Mouse (Mus musculus): Measurements from ENCODE around the gene Naa38. TPM values are rescaled to one million over a fixed set of nuclear protein-coding genes. Genes with fewer than 3 reads are reported as not detected.

Gene Naa38
- polyA plus RNA-seq, 1 experiment, result 82.3 TPM

DNA sequence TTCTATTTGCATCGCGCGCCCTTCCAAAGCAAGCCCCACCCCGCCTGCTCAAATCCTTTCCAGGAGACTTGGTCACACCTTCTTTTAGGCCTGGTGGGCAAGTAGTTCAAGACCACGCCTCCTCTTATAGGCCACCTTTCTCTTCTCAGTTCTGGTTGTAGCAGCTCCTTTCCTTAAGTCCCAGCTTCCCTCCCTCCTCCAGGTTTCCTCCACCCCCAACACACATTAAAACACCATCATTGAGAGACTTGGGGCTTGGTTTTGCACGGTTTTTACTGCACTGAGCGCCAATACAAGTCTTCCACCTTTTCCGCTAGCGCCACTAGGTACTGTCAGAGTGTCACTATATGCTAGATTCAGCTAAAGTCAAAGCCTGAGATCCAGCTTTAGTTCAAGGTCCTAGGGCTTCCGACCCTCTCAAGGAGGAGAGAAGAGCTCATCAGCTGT, 25.3 kb downstream of the Naa38 start:
- TF ChIP-seq POLR2A (IDR thresholded peaks at IDR 0.05; ENCODE audit: low read depth, low read length), result no peak
- no peak for TF ChIP-seq CTCF (IDR thresholded peaks at IDR 0.05; ENCODE audit: extremely low read depth, insufficient read depth, insufficient read length, insufficient replicate concordance)
- H3K27ac ChIP-seq (ENCODE audit: insufficient read depth, low read length), result no peak overlapping the region
- H3K27me3 ChIP-seq (ENCODE audit: control insufficient read depth, insufficient read depth, low read length), result no peaks in the 10 kb centered on the region; the same call in 1 of the 2 replicates
- WGBS, result 36% methylated on average over 10 of the region's 10 CpGs
- no peaks in the 10 kb centered on the region for H3K36me3 ChIP-seq (ENCODE audit: control insufficient read depth, insufficient read depth, low read length)
- peak overlapping the region; percentile 10; the same call in 1 of the 2 replicates for H3K4me3 ChIP-seq (ENCODE audit: extremely low read depth, insufficient read depth, insufficient read length)
- DNase-seq (ENCODE audit: low read depth in 1 of 2, low spot score in 2 of 2), result no peak
- peaks cover 14% of the 10 kb centered on the region; the same call in 1 of the 2 replicates for H3K4me1 ChIP-seq (ENCODE audit: control insufficient read depth, insufficient read depth, insufficient read length)

DNA sequence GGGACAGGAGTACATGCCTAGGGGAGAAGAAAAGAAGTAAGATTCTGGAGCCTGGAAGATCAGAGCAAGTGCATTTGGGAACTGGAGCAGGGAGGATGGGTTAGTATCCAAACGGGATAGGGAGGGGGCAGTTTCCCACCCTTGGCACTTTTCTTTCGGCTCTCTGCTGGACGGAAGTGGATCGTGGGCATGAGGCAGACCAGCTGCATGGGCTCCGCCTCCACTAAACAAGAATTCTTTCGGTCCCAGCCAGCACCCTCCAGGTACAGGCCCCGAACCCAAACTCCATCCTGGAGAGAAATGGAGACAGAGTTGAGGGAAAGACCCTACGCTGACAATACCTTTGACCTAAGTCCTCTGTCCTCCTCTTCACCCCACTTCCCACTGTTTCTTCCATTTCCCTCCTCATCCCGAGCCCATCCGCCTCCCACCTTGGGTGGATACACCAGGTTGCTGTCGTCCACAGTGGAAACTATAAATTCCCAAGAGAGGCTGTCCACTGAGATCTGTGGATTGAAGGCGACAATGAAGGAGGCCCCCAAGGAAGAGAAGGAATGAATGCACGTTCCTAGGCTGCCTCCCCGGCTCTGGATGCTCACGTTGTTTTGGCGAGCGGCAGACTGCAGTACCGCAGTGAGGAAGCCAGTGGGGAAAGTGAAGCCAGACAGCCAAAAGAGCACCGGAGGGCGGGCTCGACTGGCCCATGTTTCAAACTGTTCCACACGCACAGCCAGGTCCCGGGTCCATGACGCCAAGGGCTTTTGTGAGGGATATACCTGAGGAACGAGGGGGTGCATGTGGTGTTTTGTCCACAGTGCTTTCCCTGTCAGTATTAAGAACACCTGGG, 26.1 kb downstream of the Naa38 start:
- H3K27me3 ChIP-seq (ENCODE audit: control insufficient read depth, insufficient read depth, low read length), result no peaks in the 10 kb centered on the region; the same call in 1 of the 2 replicates
- H3K4me1 ChIP-seq (ENCODE audit: control insufficient read depth, insufficient read depth, insufficient read length), result peaks cover 14% of the 10 kb centered on the region; the same call in 1 of the 2 replicates
- no peak for DNase-seq (ENCODE audit: low read depth in 1 of 2, low spot score in 2 of 2)
- no peaks in the 10 kb centered on the region for H3K36me3 ChIP-seq (ENCODE audit: control insufficient read depth, insufficient read depth, low read length)
- WGBS, result 44% methylated on average over 25 of the region's 25 CpGs
- no peak overlapping the region for H3K4me3 ChIP-seq (ENCODE audit: extremely low read depth, insufficient read depth, insufficient read length)
- H3K27ac ChIP-seq (ENCODE audit: insufficient read depth, low read length), result no peak overlapping the region
- TF ChIP-seq CTCF (IDR thresholded peaks at IDR 0.05; ENCODE audit: extremely low read depth, insufficient read depth, insufficient read length, insufficient replicate concordance), result no peak
- TF ChIP-seq POLR2A (IDR thresholded peaks at IDR 0.05; ENCODE audit: low read depth, low read length), result no peak

DNA sequence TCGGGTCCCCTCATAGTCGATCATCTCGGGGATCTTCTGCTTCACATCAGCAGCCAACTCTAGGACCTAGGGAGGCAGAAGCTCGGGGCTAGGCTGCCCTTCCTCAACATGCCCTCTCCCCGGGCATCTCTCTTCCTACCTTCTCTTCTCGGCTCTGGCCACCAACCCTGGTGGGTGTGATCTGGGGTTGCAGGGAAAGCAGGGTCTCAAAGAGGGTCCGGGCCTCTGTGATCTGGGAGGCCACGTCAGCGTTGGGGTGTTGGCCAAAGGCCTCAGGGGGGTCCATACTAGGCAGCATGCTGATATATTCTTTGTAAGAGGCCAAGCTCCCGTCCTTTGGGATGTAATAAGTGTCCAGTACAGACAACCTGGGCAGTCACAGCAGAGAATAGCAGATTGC, 27.6 kb downstream of the Naa38 start:
- no peak for DNase-seq (ENCODE audit: low read depth in 1 of 2, low spot score in 2 of 2)

DNA sequence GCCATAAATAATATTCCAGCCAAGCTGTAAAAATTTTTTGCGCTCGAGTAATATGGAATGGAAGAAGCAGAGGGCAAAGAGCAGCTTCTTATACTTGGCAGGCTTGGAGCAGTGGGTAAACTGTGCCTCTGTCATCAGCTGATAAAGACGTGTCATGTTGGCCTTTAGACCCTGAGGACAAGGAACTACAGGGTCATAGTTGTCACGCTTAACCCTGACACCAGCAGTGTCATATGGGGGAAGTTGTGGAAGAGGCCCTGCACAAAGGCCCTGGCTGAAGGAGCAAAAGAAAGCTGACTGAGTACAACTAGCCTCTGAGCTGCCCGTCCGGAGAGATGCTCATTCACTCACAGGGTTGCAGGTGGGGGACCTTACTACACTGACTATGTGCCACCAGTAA, 28.6 kb downstream of the Naa38 start:
- H3K36me3 ChIP-seq (ENCODE audit: control insufficient read depth, insufficient read depth, low read length), result no peaks in the 10 kb centered on the region
- TF ChIP-seq POLR2A (IDR thresholded peaks at IDR 0.05; ENCODE audit: low read depth, low read length) (no peak), CTCF (IDR thresholded peaks at IDR 0.05; ENCODE audit: extremely low read depth, insufficient read depth, insufficient read length, insufficient replicate concordance) (no peak)
- no peak overlapping the region for H3K4me3 ChIP-seq (ENCODE audit: extremely low read depth, insufficient read depth, insufficient read length)
- H3K27ac ChIP-seq (ENCODE audit: insufficient read depth, low read length), result no peak overlapping the region
- no peaks in the 10 kb centered on the region; the same call in 1 of the 2 replicates for H3K27me3 ChIP-seq (ENCODE audit: control insufficient read depth, insufficient read depth, low read length)
- WGBS, result 50% methylated on average over 6 of the region's 6 CpGs
- DNase-seq (ENCODE audit: low read depth in 1 of 2, low spot score in 2 of 2), result no peak
- H3K4me1 ChIP-seq (ENCODE audit: control insufficient read depth, insufficient read depth, insufficient read length), result peaks cover 6% of the 10 kb centered on the region; the same call in 1 of the 2 replicates

More for the DNA sequence above, 27.6 kb downstream of the Naa38 start:
- Histone ChIP-seq H3K27ac (ENCODE audit: insufficient read depth, low read length) (no peak overlapping the region), H3K27me3 (ENCODE audit: control insufficient read depth, insufficient read depth, low read length) (no peaks in the 10 kb centered on the region; the same call in 1 of the 2 replicates), H3K4me3 (ENCODE audit: extremely low read depth, insufficient read depth, insufficient read length) (no peak overlapping the region), H3K4me1 (ENCODE audit: control insufficient read depth, insufficient read depth, insufficient read length) (peaks cover 11% of the 10 kb centered on the region; the same call in 1 of the 2 replicates), H3K36me3 (ENCODE audit: control insufficient read depth, insufficient read depth, low read length) (no peaks in the 10 kb centered on the region)
- WGBS, result 87% methylated on average over 10 of the region's 10 CpGs
- no peak for TF ChIP-seq CTCF (IDR thresholded peaks at IDR 0.05; ENCODE audit: extremely low read depth, insufficient read depth, insufficient read length, insufficient replicate concordance)
- no peak for TF ChIP-seq POLR2A (IDR thresholded peaks at IDR 0.05; ENCODE audit: low read depth, low read length)

DNA sequence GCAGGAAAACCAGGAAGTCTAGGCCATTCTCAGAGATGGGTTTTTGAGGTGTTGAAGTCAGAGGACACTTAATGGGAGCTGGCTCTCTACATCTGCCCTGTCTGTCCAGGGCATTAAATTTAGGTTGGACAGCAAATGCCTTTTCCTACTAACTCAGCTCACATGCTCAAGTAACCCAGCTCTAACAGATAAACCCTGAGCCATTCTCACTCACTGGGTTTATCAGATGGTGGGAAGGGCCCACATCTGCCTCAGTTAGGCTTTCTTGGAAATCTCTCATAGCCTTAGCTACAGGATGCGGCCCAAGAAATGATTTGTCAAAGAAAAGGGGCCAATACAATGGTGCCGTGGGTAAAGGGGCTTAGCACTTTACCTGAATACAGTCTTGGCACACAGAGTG, 31.0 kb downstream of the Naa38 start:
- Histone ChIP-seq H3K27ac (ENCODE audit: insufficient read depth, low read length) (no peak overlapping the region), H3K36me3 (ENCODE audit: control insufficient read depth, insufficient read depth, low read length) (no peaks in the 10 kb centered on the region), H3K27me3 (ENCODE audit: control insufficient read depth, insufficient read depth, low read length) (no peaks in the 10 kb centered on the region; the same call in 1 of the 2 replicates), H3K4me1 (ENCODE audit: control insufficient read depth, insufficient read depth, insufficient read length) (no peaks in the 10 kb centered on the region), H3K4me3 (ENCODE audit: extremely low read depth, insufficient read depth, insufficient read length) (no peak overlapping the region)
- 82% methylated on average over 2 of the region's 2 CpGs for WGBS
- TF ChIP-seq POLR2A (IDR thresholded peaks at IDR 0.05; ENCODE audit: low read depth, low read length) (no peak), CTCF (IDR thresholded peaks at IDR 0.05; ENCODE audit: extremely low read depth, insufficient read depth, insufficient read length, insufficient replicate concordance) (no peak)
- no peak for DNase-seq (ENCODE audit: low read depth in 1 of 2, low spot score in 2 of 2)

DNA sequence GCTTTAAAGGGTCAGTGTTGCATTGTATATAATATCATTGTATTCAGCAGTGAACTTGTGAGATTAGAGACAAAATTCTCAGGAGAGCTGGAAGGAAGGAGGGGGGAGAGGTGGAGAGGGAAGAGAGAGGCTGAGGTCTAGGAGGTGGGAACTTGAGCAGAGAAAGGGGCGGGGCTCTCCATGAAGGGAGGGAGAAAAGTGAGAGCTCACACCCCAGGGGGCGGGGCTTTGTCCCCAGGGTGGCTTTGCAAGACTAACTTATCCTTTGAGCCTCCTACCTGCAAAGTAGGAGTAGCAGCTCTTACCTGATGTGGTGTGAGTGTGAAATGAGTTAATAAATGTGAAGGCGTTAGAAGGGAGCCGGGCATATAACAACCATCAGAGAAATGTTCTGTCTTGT, 33.5 kb downstream of the Naa38 start:
- no peaks in the 10 kb centered on the region for H3K36me3 ChIP-seq (ENCODE audit: control insufficient read depth, insufficient read depth, low read length)
- DNase-seq (ENCODE audit: low read depth in 1 of 2, low spot score in 2 of 2), result no peak
- no peak overlapping the region for H3K4me3 ChIP-seq (ENCODE audit: extremely low read depth, insufficient read depth, insufficient read length)
- H3K27me3 ChIP-seq (ENCODE audit: control insufficient read depth, insufficient read depth, low read length), result no peaks in the 10 kb centered on the region
- no peaks in the 10 kb centered on the region for H3K4me1 ChIP-seq (ENCODE audit: control insufficient read depth, insufficient read depth, insufficient read length)
- 38% methylated on average over 4 of the region's 4 CpGs for WGBS
- H3K27ac ChIP-seq (ENCODE audit: insufficient read depth, low read length), result no peak overlapping the region
- no peak for TF ChIP-seq CTCF (IDR thresholded peaks at IDR 0.05; ENCODE audit: extremely low read depth, insufficient read depth, insufficient read length, insufficient replicate concordance)
- no peak for TF ChIP-seq POLR2A (IDR thresholded peaks at IDR 0.05; ENCODE audit: low read depth, low read length)

DNA sequence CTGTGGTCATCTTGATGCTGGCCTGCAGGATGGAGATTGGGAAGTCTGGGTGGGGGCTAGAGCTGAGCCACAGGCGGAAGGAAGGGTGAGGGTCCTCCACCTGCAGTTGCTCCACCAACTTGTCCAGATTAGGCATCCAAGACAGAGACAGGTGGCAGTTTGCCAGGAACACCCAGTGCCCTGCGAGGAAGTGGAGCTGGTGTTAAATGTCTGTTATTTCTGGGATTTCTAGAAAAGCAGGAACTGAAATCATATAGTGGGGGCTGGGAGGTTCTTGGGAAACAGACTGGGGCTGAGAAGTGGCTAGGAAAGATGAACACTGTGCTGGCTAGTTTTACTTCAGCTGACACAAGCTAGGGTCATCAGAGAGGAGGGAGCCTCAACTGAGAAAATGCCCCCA, 34.0 kb downstream of the Naa38 start:
- Histone ChIP-seq H3K4me3 (ENCODE audit: extremely low read depth, insufficient read depth, insufficient read length) (no peak overlapping the region), H3K27ac (ENCODE audit: insufficient read depth, low read length) (0 out of 2 replicates have a peak overlapping the region, but pooled peaks have one; percentile 21), H3K36me3 (ENCODE audit: control insufficient read depth, insufficient read depth, low read length) (no peaks in the 10 kb centered on the region), H3K4me1 (ENCODE audit: control insufficient read depth, insufficient read depth, insufficient read length) (no peaks in the 10 kb centered on the region), H3K27me3 (ENCODE audit: control insufficient read depth, insufficient read depth, low read length) (no peaks in the 10 kb centered on the region)
- no peak for DNase-seq (ENCODE audit: low read depth in 1 of 2, low spot score in 2 of 2)
- 38% methylated on average over 2 of the region's 2 CpGs for WGBS
- TF ChIP-seq CTCF (IDR thresholded peaks at IDR 0.05; ENCODE audit: extremely low read depth, insufficient read depth, insufficient read length, insufficient replicate concordance) (no peak), POLR2A (IDR thresholded peaks at IDR 0.05; ENCODE audit: low read depth, low read length) (no peak)

Data from spleen, adult 2 months (tissue).